Mouse (Mus musculus): ENCODE data around the gene Alpl.

DNA sequence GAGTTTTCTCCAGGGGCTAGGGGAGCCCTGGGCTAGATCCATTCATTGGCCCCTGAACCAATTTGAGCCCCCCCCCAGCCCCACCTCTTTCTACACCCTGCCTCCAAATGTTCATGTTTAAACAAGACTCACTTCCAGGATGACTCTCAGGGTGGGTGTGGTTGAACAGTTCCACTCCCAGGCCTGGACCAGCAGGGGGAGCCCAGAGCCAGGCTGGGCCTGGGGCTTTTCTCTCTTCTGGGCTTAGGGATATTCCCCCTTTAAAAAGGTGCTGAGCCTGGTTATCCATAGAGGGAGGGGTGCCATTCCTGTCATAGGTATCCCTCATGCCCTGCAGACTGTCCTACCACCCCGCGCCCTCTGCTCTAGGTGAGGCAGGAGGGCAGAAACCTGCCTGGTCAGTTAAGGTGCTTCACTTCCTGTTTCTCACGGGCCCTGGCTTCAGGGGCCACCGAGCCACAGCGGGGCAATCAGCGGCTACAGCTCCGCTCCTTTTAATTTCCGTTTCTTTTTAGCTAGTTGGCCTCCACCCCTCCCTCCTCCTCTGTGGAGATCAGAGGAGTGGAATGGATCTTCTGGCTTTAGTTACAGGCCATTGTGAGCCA lies 82.1 kb downstream of the Alpl start:
- TF ChIP-seq CTCF (conservative IDR thresholded peaks at IDR 0.05; ENCODE audit: low read length) = peak; percentile 75
- TF ChIP-seq NANOG (IDR thresholded peaks at IDR 0.05; ENCODE audit: borderline replicate concordance, low read length) = no peak
- no peak for TF ChIP-seq POU5F1 (IDR thresholded peaks at IDR 0.05; ENCODE audit: borderline replicate concordance, low read length)

Measured in E14TG2a.4 (cell line).